Mouse (Mus musculus) frontal cortex, postnatal 36 days (tissue): ENCODE measurements at regions not wholly inside any gene's neighbourhood (a gene's known extent, or its start where the extent isn't known, plus 50 kb on each side); places are given as distances from the start of the nearest gene placed in this dataset.
"Not testable (repeated sequence)": the region's sequence is repeated elsewhere in the genome, so short reads cannot be mapped to it uniquely, and the experiment has no call there.

Experiments used
- DNase-seq, 2 experiments: peaks; one replicate each; pipeline ENCODE4 v3.0.0; 2022; ENCODE audit warnings: low spot score in 2 of 2

GRCm38 (mm10) chr9:31653788-31654187, 189.5 kb upstream of the Tmem45b start:
- no peak for DNase-seq

DNA sequence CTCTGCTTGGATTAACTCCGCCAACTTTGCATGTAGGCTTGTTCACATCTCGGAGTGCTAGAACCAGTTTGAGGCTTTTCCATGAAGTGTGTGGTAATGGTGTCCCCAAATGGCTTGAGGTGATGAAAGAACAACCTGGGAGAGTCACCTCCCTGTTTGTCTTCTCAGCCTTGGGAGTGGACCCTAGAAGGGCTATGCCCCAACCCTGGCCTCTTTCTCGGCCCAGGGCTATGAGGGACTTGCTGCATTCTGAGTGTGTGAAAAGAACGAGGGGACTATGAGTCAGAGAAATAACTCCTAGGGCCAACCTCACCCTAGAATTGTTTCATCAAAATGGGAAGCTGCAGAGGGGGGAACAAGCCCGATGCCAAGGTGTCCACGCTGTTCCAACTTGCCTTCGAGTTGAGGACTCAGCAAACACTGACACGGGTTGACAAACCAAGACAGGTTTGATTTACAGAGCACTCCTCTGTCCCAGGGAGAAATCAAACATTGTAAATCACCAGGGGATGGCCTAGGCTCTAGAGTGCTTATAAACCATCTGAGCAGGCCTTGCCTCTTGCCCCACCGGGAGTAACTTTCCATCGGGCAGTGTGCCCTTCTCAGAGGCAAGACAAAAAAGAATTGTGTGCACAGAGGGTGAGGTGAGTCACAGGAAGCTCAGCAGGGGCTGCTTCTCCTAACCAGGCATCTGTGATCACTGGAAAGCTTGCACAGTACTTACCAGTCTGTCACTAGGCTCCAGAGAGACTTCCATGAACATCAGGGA, 186.3 kb upstream of the Tmem45b start:
- DNase-seq: no peak

GRCm38 (mm10) chr9:31649073-31649472, 184.8 kb upstream of the Tmem45b start:
- no peak for DNase-seq

DNA sequence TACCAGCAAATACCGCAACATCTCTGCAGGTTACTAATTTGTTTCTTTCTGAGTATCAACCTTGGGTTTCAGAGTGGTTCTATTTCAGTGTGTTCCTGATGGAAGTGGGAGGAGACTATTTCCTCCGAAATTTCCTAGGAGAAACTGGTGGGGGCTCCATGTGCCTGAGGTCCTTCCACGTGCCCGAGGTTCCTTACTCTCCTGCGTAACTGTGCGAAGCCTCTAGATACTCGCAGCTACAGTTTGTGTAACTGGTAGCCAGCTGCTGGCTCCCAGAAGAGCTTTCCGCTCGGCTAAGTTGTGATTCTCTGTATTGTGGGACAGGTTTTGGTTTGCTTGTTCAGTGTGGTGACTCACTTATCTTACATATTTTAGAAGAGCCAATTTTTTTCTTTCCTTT, 184.3 kb upstream of the Tmem45b start:
- DNase-seq: no peak

GRCm38 (mm10) chr9:31645114-31645513, 180.9 kb upstream of the Tmem45b start:
- no peak for DNase-seq

DNA sequence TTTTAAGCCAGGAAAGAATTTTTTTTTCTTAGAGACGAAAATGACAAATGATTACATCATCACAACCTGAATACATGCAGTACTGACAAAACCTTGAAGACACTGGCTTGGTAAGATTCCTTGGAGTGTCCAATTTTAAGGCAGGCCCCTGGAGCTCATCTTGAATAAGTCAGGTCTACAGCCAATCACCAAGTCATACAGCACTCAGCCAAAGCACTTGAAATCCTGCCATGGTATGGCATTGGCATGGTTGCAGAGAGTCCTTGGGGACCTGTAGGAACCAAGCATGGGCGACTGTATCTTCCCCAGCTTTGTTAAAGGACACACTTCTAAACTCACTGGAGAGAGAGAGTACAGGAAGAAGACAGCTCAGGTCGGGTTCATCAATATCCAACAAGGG, 179.8 kb upstream of the Tmem45b start:
- no peak for DNase-seq

- no peak for DNase-seq
Measured at GRCm38 (mm10) chr9:31642169-31642568, 177.9 kb upstream of the Tmem45b start.

DNA sequence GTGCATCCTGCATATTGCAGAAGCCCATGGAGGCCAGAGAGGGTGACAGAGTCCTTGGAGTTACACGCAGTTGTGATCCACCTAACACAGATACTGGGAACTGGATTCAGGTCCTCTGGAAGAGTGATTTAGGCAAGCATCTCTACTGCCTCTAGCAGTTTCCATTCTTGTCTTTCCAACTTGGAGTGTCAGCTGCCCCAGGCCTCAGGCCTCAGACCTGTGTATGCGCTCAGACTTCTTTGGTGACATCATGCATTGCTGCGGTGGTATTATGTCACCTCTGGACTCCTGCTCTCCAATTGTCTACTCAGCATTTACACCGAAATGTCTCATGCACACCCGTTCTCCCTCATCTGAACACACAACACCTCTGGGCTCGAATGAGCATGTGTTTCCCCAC, 164.0 kb upstream of the Tmem45b start:
- no peak for DNase-seq

DNA sequence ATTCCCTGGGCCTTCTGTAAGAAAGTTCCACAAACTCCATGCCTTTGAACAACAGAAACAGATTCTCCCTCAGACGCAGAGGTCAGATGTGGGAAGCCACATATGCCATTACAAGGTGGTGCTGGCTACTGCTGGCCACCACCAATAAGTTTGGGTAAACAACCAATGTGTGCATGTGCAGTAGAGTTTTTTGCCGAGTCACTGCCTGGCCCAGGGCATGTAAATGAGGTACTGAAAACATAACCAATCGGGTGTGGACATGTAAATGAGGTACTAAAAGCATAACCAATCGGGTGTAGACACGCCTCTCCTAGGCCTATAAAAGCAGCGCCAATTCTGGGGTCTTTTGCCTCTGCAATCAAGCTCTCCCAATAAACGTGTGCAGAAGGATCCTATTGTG, 157.3 kb upstream of the Tmem45b start:
- not testable (repeated sequence) for DNase-seq

DNA sequence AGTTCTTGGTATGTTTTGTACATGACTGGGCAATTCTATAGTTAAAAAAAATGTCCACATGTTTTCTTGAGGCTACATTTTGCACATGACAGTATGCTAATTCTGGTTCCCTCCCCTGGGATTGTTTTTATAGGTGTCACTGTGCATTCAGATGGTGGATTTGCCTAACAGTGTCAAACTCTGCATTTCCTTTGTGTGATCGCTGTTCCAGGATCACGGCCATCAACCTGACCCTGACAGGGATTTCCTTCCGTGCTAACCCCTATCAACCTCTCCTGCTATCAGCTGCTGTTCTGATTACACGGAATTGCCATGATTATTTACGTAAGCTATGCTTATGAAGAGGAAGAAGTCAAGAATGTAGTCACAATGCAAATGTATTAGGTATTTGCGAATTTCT, 155.1 kb upstream of the Tmem45b start:
- no peak for DNase-seq

- DNase-seq: peak in 1 of 2 experiments; percentile 1
Measured at GRCm38 (mm10) chr9:31614250-31614945, 150.1 kb upstream of the Tmem45b start.

- DNase-seq: no peak
Measured at GRCm38 (mm10) chr9:31611036-31611695, 146.9 kb upstream of the Tmem45b start.

- DNase-seq: no peak
Measured at GRCm38 (mm10) chr9:31610631-31611030, 146.4 kb upstream of the Tmem45b start.

DNA sequence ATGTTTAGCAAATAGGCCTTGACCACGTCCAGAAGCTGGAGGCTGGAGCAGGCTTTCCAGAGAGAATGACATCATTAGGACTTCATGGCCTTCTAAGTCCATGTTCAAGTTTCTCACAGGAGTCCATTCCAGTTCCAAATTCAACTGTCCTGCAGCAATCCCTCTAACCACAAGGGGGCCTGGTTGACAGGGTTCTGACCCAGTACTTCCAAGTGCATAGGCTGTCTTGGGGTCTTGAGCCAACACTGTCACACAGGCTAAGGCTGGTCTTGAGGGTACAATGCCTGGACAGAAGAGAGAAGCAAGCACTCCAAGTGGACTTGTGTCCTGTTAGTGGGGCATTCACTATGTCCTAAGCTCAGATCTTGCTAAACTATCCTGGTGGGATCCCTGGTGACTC, 145.9 kb upstream of the Tmem45b start:
- DNase-seq: peak in 1 of 2 experiments; percentile 6

- DNase-seq: no peak
Measured at GRCm38 (mm10) chr9:31609731-31610130, 145.5 kb upstream of the Tmem45b start.

DNA sequence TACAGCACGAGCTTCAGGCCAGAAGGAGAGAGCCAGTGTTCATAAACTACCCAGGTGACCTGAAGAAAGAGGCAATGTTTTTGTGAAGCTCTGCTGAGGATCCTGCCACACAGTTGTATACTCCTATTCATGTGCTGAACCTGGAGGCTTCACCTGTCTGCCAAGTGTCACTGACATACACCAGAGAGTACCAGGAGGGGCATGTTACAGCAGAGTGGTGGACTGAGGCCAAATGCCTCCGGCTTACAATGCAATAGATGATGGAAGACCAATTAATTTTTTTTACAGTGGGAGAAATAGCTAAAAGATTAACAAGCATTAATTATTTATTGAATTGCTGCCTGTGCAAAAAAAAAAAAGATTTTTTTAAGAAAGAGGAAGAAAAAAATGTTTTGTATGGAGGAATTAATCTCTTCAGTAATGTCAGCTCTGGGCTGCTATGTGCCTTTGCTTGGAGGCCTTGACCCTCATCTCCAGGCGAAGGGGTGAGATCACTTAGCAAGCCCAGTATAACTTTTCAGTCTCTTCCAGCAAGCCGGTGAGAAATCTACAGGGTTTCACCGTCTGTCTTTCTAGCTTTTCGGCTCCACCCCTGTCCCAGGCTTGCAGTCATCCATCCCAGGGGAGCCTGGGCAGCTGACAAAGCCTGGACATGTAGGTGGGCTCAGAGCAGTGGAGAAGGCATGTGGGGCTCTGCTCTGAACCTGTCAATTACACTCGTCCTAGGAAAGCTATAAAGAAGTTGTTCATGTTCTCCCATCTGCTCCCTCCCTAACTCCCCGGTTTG, 144.0 kb upstream of the Tmem45b start:
- no peak for DNase-seq

GRCm38 (mm10) chr9:31606936-31607335, 142.7 kb upstream of the Tmem45b start:
- no peak for DNase-seq

GRCm38 (mm10) chr9:31604497-31605090, 140.3 kb upstream of the Tmem45b start:
- DNase-seq: no peak

DNA sequence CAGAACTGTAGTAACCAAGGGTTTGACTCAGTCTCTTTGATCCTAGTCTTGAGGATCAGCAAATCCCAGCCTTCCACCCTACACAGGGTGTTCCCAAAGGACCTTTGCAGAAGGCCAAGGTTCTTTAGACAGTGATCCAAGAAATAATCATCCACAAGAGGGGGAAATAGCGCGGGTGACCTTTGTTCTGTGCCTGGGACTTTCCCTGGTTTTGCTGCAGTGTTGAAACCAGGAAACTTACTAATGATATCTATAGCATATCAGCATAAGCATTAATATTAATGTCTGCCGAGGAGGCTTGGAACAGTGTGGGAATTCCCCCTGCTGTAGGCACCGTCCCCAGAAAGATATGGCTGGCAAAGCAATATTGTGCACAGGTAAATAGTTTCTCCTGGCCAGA, 138.4 kb upstream of the Tmem45b start:
- DNase-seq: no peak

DNA sequence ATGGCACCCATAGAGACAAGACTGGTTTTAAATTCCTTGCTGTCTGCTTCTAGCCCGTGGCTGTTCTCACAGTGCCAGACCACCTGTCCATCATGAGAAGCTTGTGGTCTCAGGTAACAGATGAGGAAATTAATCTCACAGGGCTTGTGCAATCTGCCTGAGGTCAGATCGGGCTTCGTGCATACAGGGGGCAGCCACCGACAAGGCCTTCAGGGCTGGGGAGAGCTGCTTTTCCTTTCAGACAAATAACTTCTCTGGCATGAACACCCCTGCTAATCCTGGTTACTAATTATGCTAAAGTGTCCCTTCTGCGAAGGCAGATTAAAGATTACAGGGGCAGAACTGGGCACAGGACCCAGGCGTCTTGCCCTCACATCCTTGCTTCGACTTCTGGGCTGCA, 130.8 kb upstream of the Tmem45b start:
- DNase-seq: no peak

DNA sequence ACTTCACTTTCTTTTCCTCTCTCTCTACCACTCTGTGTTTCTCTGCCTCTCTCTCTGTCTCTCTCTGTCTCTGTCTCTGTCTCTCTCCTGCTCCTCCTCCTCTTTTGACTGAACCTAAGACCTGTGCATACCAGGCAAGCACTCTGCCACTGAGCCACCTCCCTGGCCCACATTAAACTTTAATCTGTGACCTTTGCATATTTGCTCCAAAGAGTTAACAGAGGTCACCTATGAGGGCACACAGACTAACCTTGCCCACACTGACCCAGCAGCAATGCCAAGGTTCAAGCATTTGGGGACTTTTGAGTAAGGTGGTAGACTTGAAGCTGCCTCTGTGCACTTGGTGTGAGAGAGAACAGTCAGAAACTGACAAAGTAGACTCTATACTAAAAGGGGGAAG, 123.4 kb upstream of the Tmem45b start:
- DNase-seq: no peak

- no peak for DNase-seq
Measured at GRCm38 (mm10) chr9:31583983-31584382, 119.7 kb upstream of the Tmem45b start.
